Mouse (Mus musculus) neural tube, embryonic 11.5 days (tissue): ENCODE measurements around the gene Lpin1. TPM values are rescaled to one million over a fixed set of nuclear protein-coding genes. Genes with fewer than 3 reads are reported as not detected.

ENCODE experiments used
- ATAC-seq: fragments of 200-750 bp; cut with Nextera tagmentation; 2 replicates; pipeline ENCODE4 v1.8.0; 2017; ENCODE audit warnings: moderate number of reproducible peaks, mild to moderate bottlenecking, moderate TSS enrichment, moderate library complexity; ENCODE audit not compliant: insufficient read depth, low FRiP score, low TSS enrichment
- DNase-seq: peaks from one replicate; pipeline ENCODE4 v3.0.0-alpha.2; 2015; ENCODE audit warnings: low spot score
- H3K27ac ChIP-seq: fragments of 300-500 bp; sonication (generic); 2 replicates; pipeline ENCODE4 v1.5.1; 2014; ENCODE audit warnings: low read depth, mild to moderate bottlenecking, low read length
- H3K27me3 ChIP-seq: fragments of 300-500 bp; sonication (generic); 2 replicates; pipeline ENCODE4 v1.6.1; 2014; ENCODE audit warnings: mild to moderate bottlenecking, low read length, mixed read lengths; ENCODE audit not compliant: control insufficient read depth, insufficient read depth
- H3K36me3 ChIP-seq: fragments of 300-500 bp; sonication (generic); 2 replicates; pipeline ENCODE4 v1.6.1; 2014; ENCODE audit warnings: mild to moderate bottlenecking, low read length, moderate library complexity, mixed read lengths; ENCODE audit not compliant: control insufficient read depth, insufficient read depth
- H3K4me1 ChIP-seq: fragments of 300-500 bp; sonication (generic); 2 replicates; pipeline ENCODE4 v1.6.1; 2014; ENCODE audit warnings: low read length, mixed read lengths; ENCODE audit not compliant: control insufficient read depth, insufficient read depth
- H3K4me2 ChIP-seq: fragments of 300-500 bp; sonication (generic); 2 replicates; pipeline ENCODE4 v1.6.1; 2014; ENCODE audit warnings: low read depth, mild to moderate bottlenecking, moderate library complexity
- H3K4me3 ChIP-seq: fragments of 300-500 bp; sonication (generic); 2 replicates; pipeline ENCODE4 v1.5.1; 2014; ENCODE audit warnings: low read depth, low read length
- H3K9ac ChIP-seq: fragments of 300-500 bp; sonication (generic); 2 replicates; pipeline ENCODE4 v1.6.1; 2014; ENCODE audit warnings: mild to moderate bottlenecking, low read length
- H3K9me3 ChIP-seq: fragments of 300-500 bp; sonication (generic); 2 replicates; pipeline ENCODE4 v1.6.1; 2016; ENCODE audit warnings: low read length; ENCODE audit not compliant: control insufficient read depth
- WGBS: fragments of 180-500 bp; shearing (Covaris S2); extraction: QIAGEN DNeasy Blood & Tissue Kit; methylation state at CpG from one replicate; pipeline ENCODE4 v1.1.7; 2014; 5-methylcytosine and 5-hydroxymethylcytosine counted together
- polyA plus RNA-seq: library from polyadenylated mRNA; unstranded; fragments of >200 nt; fragmentation: Nextera tagmentation; extraction: Ambion mirVana; gene quantifications from 2 replicates; pipeline ENCODE4 v1.2.1, GENCODE M21; 2014

Gene Lpin1
- polyA plus RNA-seq, 1 experiment from 2014 or later = 12.0 TPM

DNA sequence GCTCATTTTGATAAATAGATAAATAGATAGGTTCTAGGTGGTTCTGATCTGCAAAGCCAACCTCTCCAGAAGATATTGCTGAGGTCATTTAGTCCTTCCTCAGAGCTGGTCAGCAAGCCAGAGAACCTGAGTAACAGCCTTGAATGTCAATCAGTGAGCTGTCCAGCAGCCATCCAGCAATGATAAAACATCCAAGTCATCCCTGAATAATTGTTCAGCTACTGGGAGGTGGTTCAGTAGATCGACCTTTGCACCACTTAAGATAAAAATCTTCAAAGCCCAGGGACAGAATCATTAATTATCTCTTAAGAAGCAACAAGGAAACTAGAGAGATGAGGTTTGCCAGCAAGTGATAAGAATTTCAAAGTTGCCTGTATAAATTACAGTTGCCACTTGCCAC is 10.4 kb downstream of the Lpin1 start:
- no peak overlapping the region for H3K4me3 ChIP-seq
- DNase-seq (no peak), ATAC-seq (no peak)
- H3K9me3 ChIP-seq = no peaks in the 10 kb centered on the region
- H3K4me2 ChIP-seq = no peak overlapping the region
- no peak overlapping the region for H3K9ac ChIP-seq
- WGBS = 78% methylated on average over 1 of the region's 1 CpGs
- no peaks in the 10 kb centered on the region for H3K4me1 ChIP-seq
- no peaks in the 10 kb centered on the region for H3K27me3 ChIP-seq
- H3K36me3 ChIP-seq = no peaks in the 10 kb centered on the region
- H3K27ac ChIP-seq = no peak overlapping the region

DNA sequence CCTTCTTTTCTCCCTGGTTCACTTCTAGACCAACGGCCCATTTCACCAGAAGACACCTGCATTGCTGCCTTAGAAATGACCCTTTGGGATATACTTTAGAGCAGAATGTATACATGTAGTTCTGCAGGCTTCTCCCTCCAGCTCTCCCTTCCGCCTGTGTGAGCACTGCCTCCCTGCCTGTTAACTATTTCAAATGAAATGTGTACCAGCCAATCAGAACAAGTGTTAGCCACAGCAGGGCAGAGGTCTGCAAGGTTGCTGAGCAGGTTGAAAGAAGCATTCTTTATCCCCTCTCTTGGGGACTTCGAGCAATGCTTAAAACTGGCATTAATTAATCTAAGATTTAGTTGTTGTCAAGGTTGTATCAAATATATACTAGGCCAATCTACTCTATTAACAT is 11.4 kb downstream of the Lpin1 start:
- Histone ChIP-seq H3K4me3 (no peak overlapping the region), H3K36me3 (no peaks in the 10 kb centered on the region), H3K4me2 (no peak overlapping the region), H3K9ac (no peak overlapping the region), H3K4me1 (no peaks in the 10 kb centered on the region), H3K27me3 (no peaks in the 10 kb centered on the region), H3K9me3 (no peaks in the 10 kb centered on the region), H3K27ac (no peak overlapping the region)
- 64% methylated on average over 3 of the region's 3 CpGs for WGBS
- ATAC-seq (no peak), DNase-seq (no peak)

DNA sequence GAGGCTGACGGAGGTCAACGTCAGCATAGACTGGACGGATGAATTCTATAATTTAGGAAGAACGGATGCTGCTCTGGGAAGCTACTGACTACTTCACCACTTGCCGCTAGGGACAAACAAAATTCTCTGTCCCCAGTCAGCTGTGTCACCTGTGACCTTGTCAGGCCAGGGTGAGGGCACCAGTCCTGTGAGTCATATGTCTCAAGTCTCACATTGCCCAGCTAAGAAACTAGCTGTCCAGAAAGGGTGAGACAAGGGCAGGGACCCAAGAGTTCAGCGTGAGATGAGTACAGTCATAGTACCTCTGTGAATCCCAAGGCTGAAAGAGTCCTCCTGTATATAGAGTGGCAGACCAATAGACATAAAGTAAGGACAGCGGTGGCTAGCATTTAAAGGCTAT is 17.0 kb downstream of the Lpin1 start:
- Histone ChIP-seq H3K4me1 (peaks cover 12% of the 10 kb centered on the region; the same call in 1 of the 2 replicates), H3K9me3 (no peaks in the 10 kb centered on the region), H3K27ac (no peak overlapping the region), H3K4me3 (no peak overlapping the region), H3K9ac (no peak overlapping the region), H3K36me3 (no peaks in the 10 kb centered on the region), H3K4me2 (no peak overlapping the region), H3K27me3 (no peaks in the 10 kb centered on the region)
- 92% methylated on average over 7 of the region's 7 CpGs for WGBS
- no peak for DNase-seq
- ATAC-seq = no peak

DNA sequence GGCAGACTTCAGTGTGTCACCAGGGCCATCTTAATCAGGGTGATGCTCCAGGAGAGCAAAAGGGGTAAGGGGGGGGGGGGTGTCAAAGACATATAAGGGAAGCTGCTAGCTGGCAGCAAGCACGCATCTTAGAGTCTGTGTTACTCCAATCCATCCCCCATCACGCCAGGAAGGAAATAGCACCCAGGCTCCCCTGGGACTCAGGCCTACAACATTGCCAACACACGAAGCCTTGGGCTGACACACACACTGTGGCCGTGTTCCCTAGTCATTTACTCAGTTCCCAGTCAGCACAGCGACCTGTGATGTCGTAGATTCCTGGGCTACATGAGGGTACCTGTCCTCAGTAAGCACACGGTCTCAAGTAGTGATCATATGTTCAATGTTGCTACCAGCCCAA is 17.8 kb downstream of the Lpin1 start:
- ATAC-seq (no peak), DNase-seq (no peak)
- H3K4me2 ChIP-seq = no peak overlapping the region
- no peaks in the 10 kb centered on the region for H3K27me3 ChIP-seq
- no peak overlapping the region for H3K4me3 ChIP-seq
- H3K36me3 ChIP-seq = no peaks in the 10 kb centered on the region
- no peak overlapping the region for H3K27ac ChIP-seq
- WGBS = 80% methylated on average over 7 of the region's 7 CpGs
- H3K4me1 ChIP-seq = peaks cover 14% of the 10 kb centered on the region; the same call in 1 of the 2 replicates
- H3K9ac ChIP-seq = no peak overlapping the region
- no peaks in the 10 kb centered on the region for H3K9me3 ChIP-seq

DNA sequence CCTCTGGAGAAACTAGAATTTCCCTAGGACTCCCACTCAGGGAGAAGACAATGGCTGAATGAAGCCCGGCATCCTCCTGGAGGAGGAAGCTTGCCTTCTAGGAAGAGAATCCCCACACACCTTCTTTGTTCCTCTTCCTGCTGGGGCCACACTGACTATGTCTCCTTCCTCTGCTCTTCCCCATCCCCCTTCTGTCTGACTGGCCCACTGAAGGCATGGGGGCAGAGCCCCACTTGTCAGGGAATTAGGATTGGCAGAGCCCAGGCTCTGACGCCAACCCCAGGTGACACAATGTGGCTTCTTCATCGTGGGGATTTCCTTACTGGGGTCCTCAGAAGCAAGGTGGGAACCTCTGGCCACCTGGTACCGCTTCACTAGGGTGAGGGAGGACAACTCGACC is 18.3 kb downstream of the Lpin1 start:
- H3K9ac ChIP-seq = no peak overlapping the region
- H3K4me1 ChIP-seq = peaks cover 14% of the 10 kb centered on the region; the same call in 1 of the 2 replicates
- H3K27me3 ChIP-seq = no peaks in the 10 kb centered on the region
- H3K27ac ChIP-seq = no peak overlapping the region
- WGBS = 61% methylated on average over 5 of the region's 5 CpGs
- no peak for DNase-seq
- H3K9me3 ChIP-seq = no peaks in the 10 kb centered on the region
- H3K4me3 ChIP-seq = no peak overlapping the region
- no peaks in the 10 kb centered on the region for H3K36me3 ChIP-seq
- no peak for ATAC-seq
- no peak overlapping the region for H3K4me2 ChIP-seq

DNA sequence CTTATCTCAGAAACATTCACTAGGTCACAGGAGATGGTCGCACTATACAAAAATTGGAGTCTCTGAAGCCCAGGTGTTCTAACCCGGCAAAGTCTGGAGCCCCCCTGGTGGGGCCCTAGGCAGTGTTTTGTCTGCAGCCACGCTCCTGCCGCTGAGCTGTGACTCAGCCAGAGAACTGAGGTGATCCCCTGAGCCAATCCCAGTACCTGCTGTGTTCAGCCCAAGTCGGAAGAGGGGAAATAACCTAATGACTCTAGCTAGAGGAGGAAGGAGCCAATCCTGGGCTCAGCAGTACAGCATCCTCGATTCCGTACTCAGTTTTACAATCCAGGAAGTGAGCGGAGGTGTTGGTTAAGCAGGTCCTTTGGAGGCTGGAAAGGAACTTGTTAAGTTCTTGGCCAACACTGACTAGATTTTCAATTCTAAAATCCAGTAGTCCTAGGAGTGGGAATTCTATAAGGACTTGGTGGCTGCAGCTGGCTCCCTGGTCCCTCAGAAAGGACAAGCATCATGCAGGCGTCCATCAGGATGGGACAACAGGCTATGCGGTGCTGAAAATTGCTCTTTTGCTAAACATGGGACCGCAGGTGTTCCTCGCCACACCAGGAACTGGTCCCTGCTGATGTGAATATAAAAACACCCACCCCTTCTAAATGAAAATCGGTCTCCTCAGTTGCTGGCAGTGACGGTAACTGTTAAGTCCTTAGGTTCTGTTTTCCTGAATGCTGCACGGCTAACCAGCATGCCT is 19.1 kb downstream of the Lpin1 start:
- Histone ChIP-seq H3K27me3 (no peaks in the 10 kb centered on the region), H3K9ac (peak overlapping the region; percentile 29; the same call in 1 of the 2 replicates), H3K4me2 (peak overlapping the region; percentile 55), H3K36me3 (no peaks in the 10 kb centered on the region), H3K4me3 (peak overlapping the region; percentile 24), H3K27ac (no peak overlapping the region), H3K9me3 (no peaks in the 10 kb centered on the region), H3K4me1 (peaks cover 14% of the 10 kb centered on the region; the same call in 1 of the 2 replicates)
- peak; percentile 79 for ATAC-seq
- DNase-seq = peak; percentile 90
- whole genome bisulfite sequencing = 12% methylated on average over 15 of the region's 15 CpGs

DNA sequence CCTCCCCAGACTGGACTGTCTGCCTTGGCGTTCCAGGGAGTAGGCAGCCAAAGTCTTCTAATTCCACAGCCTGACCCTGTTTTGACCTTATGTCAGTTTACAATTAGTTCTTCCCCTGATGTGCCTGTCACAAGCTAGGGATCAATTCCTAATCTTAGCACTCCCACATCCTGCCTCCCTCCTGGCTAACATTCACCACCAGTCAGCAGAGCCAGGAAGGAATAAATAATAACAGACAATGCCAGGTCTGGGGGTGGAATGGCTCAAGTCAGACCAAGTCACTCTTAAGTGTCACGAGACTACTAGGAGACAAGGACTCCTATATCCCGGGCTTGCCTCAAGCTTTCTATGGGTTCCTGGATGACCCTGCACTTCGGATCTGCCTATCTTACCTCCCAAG is 20.8 kb downstream of the Lpin1 start:
- Histone ChIP-seq H3K4me1 (peaks cover 14% of the 10 kb centered on the region; the same call in 1 of the 2 replicates), H3K36me3 (no peaks in the 10 kb centered on the region), H3K9ac (no peak overlapping the region), H3K9me3 (no peaks in the 10 kb centered on the region), H3K27me3 (no peaks in the 10 kb centered on the region), H3K27ac (no peak overlapping the region), H3K4me2 (peak overlapping the region; percentile 82), H3K4me3 (no peak overlapping the region)
- 35% methylated on average over 3 of the region's 4 CpGs for WGBS
- DNase-seq (no peak), ATAC-seq (no peak; the same call in 1 of the 2 replicates)

DNA sequence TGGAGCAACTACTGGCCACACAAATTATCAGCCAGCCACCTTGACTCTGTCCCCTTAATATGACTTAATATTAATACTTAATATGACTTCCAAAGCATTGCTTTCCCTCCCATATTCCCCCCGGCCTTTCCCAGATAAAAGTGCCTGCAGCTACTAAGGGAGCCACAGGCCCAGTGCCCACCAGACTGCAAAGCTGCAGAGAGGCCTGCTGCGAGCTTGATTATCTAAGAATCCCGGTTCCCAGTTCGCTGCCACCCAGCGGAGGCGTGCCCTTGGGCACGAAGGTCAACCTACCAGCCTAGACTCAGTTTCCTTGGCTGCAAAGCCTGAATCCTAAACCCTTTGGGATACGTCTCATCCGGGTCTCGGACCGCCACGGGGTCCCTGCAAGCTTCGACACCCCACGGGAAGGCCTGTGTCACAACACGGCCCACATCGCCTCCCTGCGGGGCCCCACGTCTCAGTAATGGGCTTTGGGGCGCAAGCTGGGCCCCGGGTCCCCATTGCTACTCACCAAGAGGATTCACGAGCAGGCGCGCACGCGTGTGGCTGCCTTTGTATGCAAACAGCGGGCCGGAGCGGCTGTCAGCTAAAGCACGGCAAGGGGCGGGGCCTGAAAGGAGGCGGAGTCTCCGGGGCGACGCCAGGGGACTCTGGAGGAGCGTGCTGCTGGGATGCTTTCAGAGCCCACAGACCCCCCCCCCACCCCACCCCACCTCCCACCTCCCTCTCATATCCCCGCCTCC is 21.4 kb downstream of the Lpin1 start:
- WGBS = 0% methylated on average over 31 of the region's 36 CpGs
- DNase-seq = peak; percentile 93
- Histone ChIP-seq H3K27me3 (no peaks in the 10 kb centered on the region), H3K4me1 (peaks cover 14% of the 10 kb centered on the region; the same call in 1 of the 2 replicates), H3K9ac (peak overlapping the region; percentile 79), H3K9me3 (no peaks in the 10 kb centered on the region), H3K4me2 (peak overlapping the region; percentile 82), H3K4me3 (peak overlapping the region; percentile 75), H3K27ac (peak overlapping the region; percentile 56; the same call in 1 of the 2 replicates), H3K36me3 (no peaks in the 10 kb centered on the region)
- ATAC-seq = peak; percentile 90
